Mouse (Mus musculus): Measurements from ENCODE around the gene Gadd45gip1. TPM values are rescaled to one million over a fixed set of nuclear protein-coding genes. Genes with fewer than 3 reads are reported as not detected.

Gadd45gip1 gene
- 38.6 and 38.7 TPM in 2 replicates for polyA plus RNA-seq (2014; fragmentation: Nextera tagmentation; extraction: Ambion mirVana)

GRCm38 (mm10) chr8:84831490-84831889, at the start of gene Gadd45gip1:
Gadd45gip1 (plus strand) TSS chr8:84831522.
- peak within 1 kb of the TSS; percentile 99 for H3K9ac ChIP-seq (ENCODE audit: low read length)
- H3K4me3 ChIP-seq (ENCODE audit: low read depth, low read length): peak within 1 kb of the TSS; percentile 95
- peaks cover 6% of the 10 kb centered on the region for H3K4me1 ChIP-seq (ENCODE audit: control insufficient read depth, insufficient read depth, low read length)
- H3K36me3 ChIP-seq (ENCODE audit: control insufficient read depth, insufficient read depth, low read length): peaks cover 3% of the 10 kb centered on the region; the same call in 1 of the 2 replicates
- peak within 1 kb of the TSS; percentile 93 for H3K27ac ChIP-seq (ENCODE audit: low read depth, low read length)
- DNase-seq (ENCODE audit: low spot score) (no peak), ATAC-seq (ENCODE audit: insufficient read depth, low FRiP score, low TSS enrichment) (no peak)
- WGBS: 85% methylated on average over 11 of the region's 11 CpGs
- no peaks in the 10 kb centered on the region for H3K27me3 ChIP-seq (ENCODE audit: control insufficient read depth, insufficient read depth, low read length)
- H3K9me3 ChIP-seq (ENCODE audit: control insufficient read depth, low read length): no peaks in the 10 kb centered on the region
- peak within 1 kb of the TSS; percentile 63 for H3K4me2 ChIP-seq (ENCODE audit: low read depth)

- Histone ChIP-seq H3K4me3 (ENCODE audit: low read depth, low read length) (no peak overlapping the region), H3K9ac (ENCODE audit: low read length) (no peak overlapping the region), H3K27ac (ENCODE audit: low read depth, low read length) (no peak overlapping the region), H3K4me2 (ENCODE audit: low read depth) (no peak overlapping the region), H3K27me3 (ENCODE audit: control insufficient read depth, insufficient read depth, low read length) (peaks cover 100% of the 10 kb centered on the region), H3K9me3 (ENCODE audit: control insufficient read depth, low read length) (no peaks in the 10 kb centered on the region), H3K4me1 (ENCODE audit: control insufficient read depth, insufficient read depth, low read length) (no peaks in the 10 kb centered on the region), H3K36me3 (ENCODE audit: control insufficient read depth, insufficient read depth, low read length) (no peaks in the 10 kb centered on the region)
- ATAC-seq (ENCODE audit: insufficient read depth, low FRiP score, low TSS enrichment) (no peak), DNase-seq (ENCODE audit: low spot score) (no peak)
- WGBS: under 1% methylated on average over 5 of the region's 5 CpGs
These were observed 49.4 kb upstream of the Gadd45gip1 start for GRCm38 (mm10) chr8:84781686-84782505.

- no peak overlapping the region for H3K9ac ChIP-seq (ENCODE audit: low read length)
- H3K27ac ChIP-seq (ENCODE audit: low read depth, low read length): no peak overlapping the region
- H3K36me3 ChIP-seq (ENCODE audit: control insufficient read depth, insufficient read depth, low read length): no peaks in the 10 kb centered on the region
- ATAC-seq (ENCODE audit: insufficient read depth, low FRiP score, low TSS enrichment) (no peak), DNase-seq (ENCODE audit: low spot score) (no peak)
- H3K4me3 ChIP-seq (ENCODE audit: low read depth, low read length): no peak overlapping the region
- H3K9me3 ChIP-seq (ENCODE audit: control insufficient read depth, low read length): no peaks in the 10 kb centered on the region
- H3K27me3 ChIP-seq (ENCODE audit: control insufficient read depth, insufficient read depth, low read length): peaks cover 100% of the 10 kb centered on the region
- WGBS: under 1% methylated on average over 10 of the region's 10 CpGs
- H3K4me1 ChIP-seq (ENCODE audit: control insufficient read depth, insufficient read depth, low read length): no peaks in the 10 kb centered on the region
- H3K4me2 ChIP-seq (ENCODE audit: low read depth): no peak overlapping the region
These were observed 48.6 kb upstream of the Gadd45gip1 start for GRCm38 (mm10) chr8:84782680-84783079.

- Histone ChIP-seq H3K36me3 (ENCODE audit: control insufficient read depth, insufficient read depth, low read length) (no peaks in the 10 kb centered on the region), H3K4me3 (ENCODE audit: low read depth, low read length) (no peak overlapping the region)
- ATAC-seq (ENCODE audit: insufficient read depth, low FRiP score, low TSS enrichment): no peak
These were observed 48.0 kb upstream of the Gadd45gip1 start for GRCm38 (mm10) chr8:84783198-84783918.

GRCm38 (mm10) chr8:84783919-84784581, 47.3 kb upstream of the Gadd45gip1 start:
- Histone ChIP-seq H3K9ac (ENCODE audit: low read length) (no peak overlapping the region), H3K27me3 (ENCODE audit: control insufficient read depth, insufficient read depth, low read length) (peaks cover 100% of the 10 kb centered on the region), H3K27ac (ENCODE audit: low read depth, low read length) (no peak overlapping the region), H3K36me3 (ENCODE audit: control insufficient read depth, insufficient read depth, low read length) (no peaks in the 10 kb centered on the region), H3K4me3 (ENCODE audit: low read depth, low read length) (no peak overlapping the region), H3K4me2 (ENCODE audit: low read depth) (no peak overlapping the region), H3K4me1 (ENCODE audit: control insufficient read depth, insufficient read depth, low read length) (no peaks in the 10 kb centered on the region), H3K9me3 (ENCODE audit: control insufficient read depth, low read length) (no peaks in the 10 kb centered on the region)
- DNase-seq (ENCODE audit: low spot score) (peak; percentile 53), ATAC-seq (ENCODE audit: insufficient read depth, low FRiP score, low TSS enrichment) (no peak)
- WGBS: under 1% methylated on average over 33 of the region's 33 CpGs

More at GRCm38 (mm10) chr8:84783198-84783918, 48.0 kb upstream of the Gadd45gip1 start:
- Histone ChIP-seq H3K9me3 (ENCODE audit: control insufficient read depth, low read length) (no peaks in the 10 kb centered on the region), H3K27me3 (ENCODE audit: control insufficient read depth, insufficient read depth, low read length) (peaks cover 100% of the 10 kb centered on the region), H3K4me2 (ENCODE audit: low read depth) (no peak overlapping the region), H3K9ac (ENCODE audit: low read length) (no peak overlapping the region), H3K27ac (ENCODE audit: low read depth, low read length) (no peak overlapping the region), H3K4me1 (ENCODE audit: control insufficient read depth, insufficient read depth, low read length) (no peaks in the 10 kb centered on the region)
- DNase-seq (ENCODE audit: low spot score): no peak
- WGBS: 2% methylated on average over 11 of the region's 11 CpGs

- no peak overlapping the region for H3K4me2 ChIP-seq (ENCODE audit: low read depth)
- H3K27ac ChIP-seq (ENCODE audit: low read depth, low read length): no peak overlapping the region
- no peak overlapping the region for H3K9ac ChIP-seq (ENCODE audit: low read length)
- no peaks in the 10 kb centered on the region for H3K36me3 ChIP-seq (ENCODE audit: control insufficient read depth, insufficient read depth, low read length)
- no peaks in the 10 kb centered on the region for H3K9me3 ChIP-seq (ENCODE audit: control insufficient read depth, low read length)
- DNase-seq (ENCODE audit: low spot score) (no peak), ATAC-seq (ENCODE audit: insufficient read depth, low FRiP score, low TSS enrichment) (no peak)
- WGBS: under 1% methylated on average over 48 of the region's 48 CpGs
- H3K4me3 ChIP-seq (ENCODE audit: low read depth, low read length): no peak overlapping the region
- no peaks in the 10 kb centered on the region for H3K4me1 ChIP-seq (ENCODE audit: control insufficient read depth, insufficient read depth, low read length)
- H3K27me3 ChIP-seq (ENCODE audit: control insufficient read depth, insufficient read depth, low read length): peaks cover 100% of the 10 kb centered on the region
These were observed 46.4 kb upstream of the Gadd45gip1 start for GRCm38 (mm10) chr8:84784681-84785505.

GRCm38 (mm10) chr8:84785506-84785755, 45.9 kb upstream of the Gadd45gip1 start:
- Histone ChIP-seq H3K4me2 (ENCODE audit: low read depth) (no peak overlapping the region), H3K9ac (ENCODE audit: low read length) (no peak overlapping the region), H3K36me3 (ENCODE audit: control insufficient read depth, insufficient read depth, low read length) (no peaks in the 10 kb centered on the region), H3K27ac (ENCODE audit: low read depth, low read length) (no peak overlapping the region), H3K4me1 (ENCODE audit: control insufficient read depth, insufficient read depth, low read length) (no peaks in the 10 kb centered on the region), H3K9me3 (ENCODE audit: control insufficient read depth, low read length) (no peaks in the 10 kb centered on the region), H3K27me3 (ENCODE audit: control insufficient read depth, insufficient read depth, low read length) (peaks cover 100% of the 10 kb centered on the region), H3K4me3 (ENCODE audit: low read depth, low read length) (no peak overlapping the region)
- no peak for ATAC-seq (ENCODE audit: insufficient read depth, low FRiP score, low TSS enrichment)
- WGBS: 1% methylated on average over 11 of the region's 11 CpGs
- no peak for DNase-seq (ENCODE audit: low spot score)

Data from neural tube, embryonic 11.5 days (tissue).